Mouse (Mus musculus) cerebellum, postnatal 14 days (tissue): Measurements from ENCODE around the gene H3f3b.

ENCODE experiments used
- DNase-seq, 2 experiments: peaks; one replicate each; pipeline ENCODE4 v3.0.0; 2021; ENCODE audit warnings: mixed read lengths in 2 of 2

The H3f3b gene

DNA sequence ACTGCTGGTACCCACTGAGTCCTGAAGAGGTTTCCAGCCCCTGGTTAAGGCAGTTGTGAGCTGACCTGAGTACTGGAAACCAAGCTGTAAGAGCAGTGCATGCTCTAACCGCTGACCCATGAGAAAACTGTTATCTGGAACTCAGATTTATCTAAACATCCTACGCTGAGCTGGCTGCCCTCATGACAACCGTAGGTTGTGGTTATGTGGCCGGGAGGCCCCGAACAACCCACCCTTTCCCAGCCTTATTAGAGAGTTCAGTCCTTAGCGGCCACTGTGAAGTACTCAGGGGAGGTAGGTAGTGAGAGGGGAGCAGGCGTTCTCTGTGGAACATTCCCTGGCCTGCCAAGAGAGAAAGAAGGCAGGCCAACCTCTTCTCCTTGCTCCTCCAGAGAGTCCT, 28.7 kb downstream of the H3f3b start:
- DNase-seq = no peak

DNA sequence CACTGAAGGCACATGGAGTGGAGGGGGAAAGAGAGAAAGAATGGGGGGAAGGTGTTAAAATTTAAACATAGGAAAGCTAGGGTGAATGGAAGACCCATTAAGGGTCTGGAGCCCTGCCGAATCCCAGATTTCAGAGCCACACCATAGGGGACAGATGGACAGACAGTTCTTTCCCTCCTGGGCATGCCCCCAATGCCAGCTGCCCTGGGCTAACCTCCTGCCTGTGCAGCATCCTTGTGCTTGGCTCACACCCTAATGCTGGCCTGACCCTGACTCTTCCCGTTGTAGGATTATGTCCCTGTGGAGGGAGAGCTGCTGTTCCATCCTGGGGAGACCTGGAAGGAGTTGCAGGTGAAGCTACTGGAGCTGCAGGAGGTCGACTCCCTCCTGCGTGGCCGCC, 30.1 kb downstream of the H3f3b start:
- peak in 1 of 2 experiments; percentile 52 for DNase-seq

DNA sequence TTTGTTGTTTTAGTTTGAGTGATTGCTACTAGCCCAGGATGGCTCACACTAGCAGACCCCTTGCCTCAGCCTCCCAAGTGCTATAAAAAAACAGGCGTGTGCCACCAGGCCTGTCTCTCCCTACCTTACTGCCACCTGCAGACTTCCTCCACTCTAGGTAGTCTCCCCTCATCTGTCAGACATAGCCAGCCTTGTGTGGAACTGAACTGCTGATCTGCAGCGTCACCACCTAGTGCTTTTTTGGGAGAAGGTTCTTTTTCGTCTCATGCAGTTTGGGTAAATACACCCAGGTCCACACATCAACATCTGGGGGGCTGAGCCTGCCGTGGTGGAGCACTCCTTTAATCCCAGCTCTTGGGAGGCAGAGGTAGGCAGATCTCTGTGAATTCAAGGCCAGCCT, 30.7 kb downstream of the H3f3b start:
- no peak for DNase-seq

DNA sequence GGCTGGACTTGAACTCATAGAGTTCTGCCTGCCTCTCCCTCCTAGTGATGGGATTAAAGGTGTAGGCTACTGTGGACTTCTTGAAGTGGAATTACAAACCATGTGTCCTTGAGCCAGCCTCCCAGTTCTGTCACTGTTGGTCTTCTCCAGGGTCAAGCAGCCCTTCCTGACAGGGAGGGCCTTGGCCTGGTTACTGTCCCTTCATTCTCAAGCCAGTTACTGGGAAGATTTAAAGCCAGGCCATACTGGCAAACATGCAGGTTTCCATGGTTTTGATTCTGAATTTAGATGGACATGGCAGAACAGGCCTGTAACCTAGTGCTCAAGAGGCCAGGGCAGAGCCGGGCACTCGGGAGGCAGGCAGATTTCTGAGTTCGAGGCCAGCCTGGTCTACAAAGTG, 32.5 kb downstream of the H3f3b start:
- DNase-seq = no peak

DNA sequence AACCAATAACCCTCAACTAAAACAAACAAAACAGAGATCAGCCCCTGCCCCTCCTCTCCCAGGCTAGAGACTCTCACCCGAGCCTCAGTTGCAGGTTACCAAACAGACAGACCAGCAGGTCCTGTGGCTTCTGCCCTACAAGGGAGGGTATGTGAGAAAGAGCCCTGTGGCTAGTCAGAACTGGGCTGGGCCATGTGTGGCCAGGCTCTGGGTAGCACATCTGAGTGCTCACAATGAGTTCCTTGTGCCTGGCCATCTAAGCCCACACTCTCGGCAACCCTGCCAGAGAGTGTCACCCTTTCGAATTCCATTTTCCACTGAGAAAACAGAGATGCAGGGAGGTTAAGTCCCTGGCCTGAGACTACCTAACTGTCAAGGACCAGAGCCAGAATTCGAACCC, 35.7 kb downstream of the H3f3b start:
- DNase-seq = no peak

DNA sequence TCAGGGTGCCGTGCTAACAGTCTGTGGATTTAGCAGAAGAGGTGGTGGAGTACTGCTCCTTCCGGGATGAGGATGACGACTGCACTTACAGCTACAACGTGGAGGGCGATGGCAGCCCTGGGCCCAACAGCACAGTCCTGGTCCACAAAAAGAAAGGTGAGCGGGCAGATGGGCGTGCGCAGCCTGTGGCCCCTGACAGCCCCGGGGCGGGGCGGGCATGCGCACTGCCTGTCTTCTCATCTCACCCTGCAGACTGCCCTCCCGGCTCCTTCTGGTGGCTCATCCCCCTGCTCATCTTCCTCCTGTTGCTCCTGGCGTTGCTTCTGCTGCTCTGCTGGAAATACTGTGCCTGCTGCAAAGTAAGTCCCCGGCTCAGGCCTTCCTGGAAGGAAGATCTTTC, 38.1 kb downstream of the H3f3b start:
- DNase-seq = no peak

DNA sequence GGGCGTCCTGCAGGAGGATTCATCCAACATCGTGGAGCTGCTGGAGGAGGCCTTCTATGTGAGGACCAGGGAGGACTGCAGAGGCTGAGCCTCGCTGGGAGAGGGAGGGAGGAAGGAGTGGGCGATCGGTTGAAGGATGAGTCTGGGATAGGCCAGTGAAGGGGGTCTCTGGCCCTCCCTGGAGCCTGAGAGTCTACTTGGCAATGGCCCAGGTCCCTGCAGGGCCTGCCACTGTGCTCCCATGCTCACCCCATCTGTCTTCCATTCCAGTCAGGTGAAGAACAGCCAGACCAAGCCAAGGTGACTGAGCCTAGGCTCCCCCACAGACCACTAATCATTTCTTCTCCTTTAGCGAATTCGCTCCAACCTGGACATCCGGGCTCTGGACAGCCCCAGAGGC, 44.5 kb downstream of the H3f3b start:
- peak; percentile 60 to 75 for DNase-seq

DNA sequence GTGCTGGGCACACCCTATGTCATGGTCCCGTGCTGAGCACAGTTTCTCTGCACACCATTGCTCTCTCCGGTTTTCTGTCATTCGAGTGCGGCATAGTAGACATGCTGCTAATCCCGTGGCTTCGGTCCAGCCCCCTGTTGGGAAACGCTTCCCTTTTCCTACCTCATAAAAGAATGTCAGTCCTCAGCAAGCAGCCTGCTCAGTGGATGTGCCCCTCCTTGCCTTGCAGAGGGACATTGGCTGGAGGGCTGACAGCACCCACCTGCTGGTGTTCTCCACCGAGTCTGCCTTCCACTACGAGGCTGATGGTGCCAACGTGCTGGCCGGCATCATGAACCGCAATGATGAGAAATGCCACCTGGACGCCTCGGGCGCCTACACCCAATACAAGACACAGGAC, 45.3 kb downstream of the H3f3b start:
- DNase-seq = peak; percentile 76 to 78

DNA sequence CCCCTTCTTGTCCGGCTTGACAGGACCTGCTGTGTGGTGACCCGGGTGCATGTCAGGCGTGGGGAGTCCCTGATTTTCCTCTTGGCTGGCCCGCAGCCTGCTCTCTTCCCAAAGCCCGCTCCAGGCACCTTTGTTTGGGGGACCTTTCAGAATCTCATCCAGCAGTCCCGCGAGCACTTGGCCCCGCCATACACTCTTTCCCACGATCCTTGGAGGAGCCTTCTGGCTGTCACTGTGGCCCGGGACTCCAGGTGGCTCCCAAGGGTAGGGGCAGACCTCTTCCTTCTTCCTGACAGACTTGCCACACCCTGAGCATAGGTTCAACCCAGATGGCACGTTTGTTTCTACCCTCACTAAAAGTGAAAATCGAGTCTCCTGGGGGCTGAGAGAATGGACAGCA, 52.2 kb downstream of the H3f3b start:
- no peak for DNase-seq

DNA sequence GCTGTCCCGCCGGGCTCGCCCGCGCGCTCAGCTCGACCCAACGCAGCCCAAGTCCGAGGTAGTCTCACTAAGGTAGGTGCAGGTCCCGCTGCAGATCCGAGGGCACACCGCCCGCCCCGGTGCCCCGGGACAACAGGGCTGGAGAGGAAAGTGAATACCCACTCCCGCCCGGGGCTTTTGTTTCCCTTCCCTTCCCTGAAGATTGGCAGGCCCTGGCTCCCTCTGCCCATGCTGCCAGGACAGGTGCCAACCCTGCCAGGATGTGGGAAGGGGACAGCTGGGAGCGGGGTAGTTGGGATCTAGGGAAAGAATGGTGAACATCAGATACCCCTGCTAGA, 52.7 kb downstream of the H3f3b start:
- peak; percentile 52 to 63 for DNase-seq

DNA sequence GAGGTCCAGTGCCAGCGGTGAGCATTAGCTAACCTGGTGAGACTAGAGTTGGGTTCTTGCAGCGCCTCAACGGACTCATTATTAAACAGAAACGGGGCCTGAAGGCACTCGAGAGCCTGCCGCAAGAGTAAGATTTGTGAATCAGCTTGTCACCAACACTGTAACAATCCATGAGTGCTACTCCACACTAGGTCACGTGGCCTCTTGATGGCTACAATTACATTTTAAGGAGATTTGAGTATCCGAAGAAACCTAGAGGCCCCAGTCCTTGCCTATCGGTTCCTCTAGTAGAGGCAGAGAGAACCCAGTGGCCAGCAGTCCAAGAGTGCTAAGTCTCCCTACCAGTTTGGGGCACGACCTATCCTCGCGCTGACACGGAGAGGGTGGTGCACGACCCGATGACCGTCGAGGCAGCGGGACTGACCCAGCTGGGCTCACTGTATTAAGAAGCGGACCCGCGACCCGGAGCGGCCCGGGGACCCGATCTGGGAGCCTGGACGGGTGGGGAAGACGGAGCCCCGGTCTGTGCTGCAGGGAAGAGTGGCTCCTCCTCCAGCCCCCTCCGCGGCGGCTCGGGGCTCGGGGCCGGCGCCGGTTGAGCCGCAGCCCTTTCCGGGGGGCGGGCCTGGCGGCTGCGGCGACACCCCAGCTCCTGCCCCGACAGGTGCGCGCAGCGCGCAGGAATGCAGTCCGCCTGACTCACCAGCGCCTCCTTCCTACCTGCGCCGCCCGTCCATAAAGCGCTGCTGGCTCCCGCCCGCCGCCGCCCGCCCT, 53.3 kb downstream of the H3f3b start, which contains the start of gene Itgb4:
Itgb4 (plus strand) TSS at position 401 of the 774 bp plus-strand sequence.
- peak; percentile 42 to 45 for DNase-seq
